Mouse (Mus musculus) hindbrain, embryonic 15.5 days (tissue): ENCODE results near the gene Tmem82. TPM values are rescaled to one million over a fixed set of nuclear protein-coding genes. Genes with fewer than 3 reads are reported as not detected.
A peak's percentile ranks its signal among the peaks of the same experiment; 100 is the strongest.

ENCODE experiments used
- ATAC-seq: fragments of 200-750 bp; cut with Nextera tagmentation; 2 replicates; pipeline ENCODE4 v1.8.0; 2017; ENCODE audit warnings: low read depth, moderate number of reproducible peaks, moderate TSS enrichment; ENCODE audit not compliant: low FRiP score
- H3K27ac ChIP-seq: fragments of 300-500 bp; sonication (generic); replicated peaks from 2 replicates; pipeline ENCODE4 v1.5.1; 2015; ENCODE audit warnings: mild to moderate bottlenecking, inconsistent platforms
- H3K27me3 ChIP-seq: fragments of 300-500 bp; sonication (generic); 2 replicates; pipeline ENCODE4 v1.6.1; 2015; ENCODE audit warnings: control low read depth, inconsistent platforms
- H3K36me3 ChIP-seq: fragments of 300-500 bp; sonication (generic); 2 replicates; pipeline ENCODE4 v1.6.1; 2015; ENCODE audit warnings: control low read depth, inconsistent platforms
- H3K4me1 ChIP-seq: fragments of 300-500 bp; sonication (generic); replicated peaks from 2 replicates; pipeline ENCODE4 v1.6.1; 2015; ENCODE audit warnings: control low read depth, inconsistent platforms
- H3K4me2 ChIP-seq: fragments of 300-500 bp; sonication (generic); 2 replicates; pipeline ENCODE4 v1.6.1; 2015; ENCODE audit warnings: moderate library complexity, mild to moderate bottlenecking, inconsistent platforms
- H3K4me3 ChIP-seq: fragments of 300-500 bp; sonication (generic); 2 replicates; pipeline ENCODE4 v1.5.1; 2015; ENCODE audit warnings: mild to moderate bottlenecking, inconsistent platforms
- H3K9ac ChIP-seq: fragments of 300-500 bp; sonication (generic); 2 replicates; pipeline ENCODE4 v1.6.1; 2015; ENCODE audit warnings: inconsistent platforms
- H3K9me3 ChIP-seq: fragments of 300-500 bp; sonication (generic); 2 replicates; pipeline ENCODE4 v1.6.1; 2016; ENCODE audit warnings: control low read depth, inconsistent platforms
- WGBS: fragments of 180-500 bp; shearing (Covaris S2); methylation state at CpG from one replicate; pipeline ENCODE4 v1.1.7; 2015; 5-methylcytosine and 5-hydroxymethylcytosine counted together
- polyA plus RNA-seq: library from polyadenylated mRNA; unstranded; fragments of >200 nt; fragmentation: Nextera tagmentation; extraction: Ambion mirVana; gene quantifications from 2 replicates; pipeline ENCODE4 v1.2.1, GENCODE M21; 2015

The Tmem82 gene
- polyA plus RNA-seq, 1 experiment from 2014 or later, result 0.36 TPM

- no peak for ATAC-seq
- Histone ChIP-seq H3K4me3 (no peak overlapping the region), H3K4me2 (no peak overlapping the region), H3K36me3 (no peaks in the 10 kb centered on the region), H3K27ac (no peak overlapping the region), H3K4me1 (peaks cover 16% of the 10 kb centered on the region), H3K9me3 (no peaks in the 10 kb centered on the region), H3K27me3 (no peaks in the 10 kb centered on the region), H3K9ac (no peak overlapping the region)
- 87% methylated on average over 4 of the region's 4 CpGs for WGBS
Observed at GRCm38 (mm10) chr4:141603921-141604320, 14.5 kb downstream of the Tmem82 start.

DNA sequence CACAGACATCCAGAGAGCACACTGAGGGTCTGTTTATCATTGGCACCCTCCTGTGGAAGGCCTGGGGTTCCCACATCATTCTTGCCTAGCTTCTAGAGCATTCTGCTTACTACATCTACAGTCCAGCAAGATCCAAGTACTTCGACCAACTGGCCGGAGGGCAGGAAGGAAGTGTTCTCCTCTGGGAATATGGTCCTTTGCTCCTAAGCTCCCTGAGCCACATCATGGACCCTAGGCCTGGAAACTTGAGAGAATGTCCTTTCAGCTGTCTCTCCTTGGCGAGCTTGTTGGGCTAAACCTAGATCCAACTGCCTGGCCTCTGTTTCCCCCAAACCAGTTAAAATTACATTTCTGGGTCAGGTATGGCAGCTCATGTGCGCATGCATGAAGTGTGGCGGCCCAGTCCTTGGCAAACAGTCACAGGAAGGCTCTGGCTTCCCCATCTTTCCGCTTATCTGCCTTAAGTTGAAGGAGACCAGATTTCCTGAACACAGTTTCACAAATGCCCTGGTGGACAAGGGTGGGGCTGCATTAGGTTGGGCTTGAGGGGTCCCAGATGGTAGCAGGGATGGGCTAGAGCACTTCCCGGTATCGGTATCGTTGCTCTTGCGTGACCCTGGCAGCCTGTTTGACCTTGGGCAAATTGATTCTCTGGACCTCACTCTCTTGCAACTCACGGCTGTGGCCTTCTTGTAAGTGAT lies 15.8 kb downstream of the Tmem82 start:
- H3K4me1 ChIP-seq, result peaks cover 28% of the 10 kb centered on the region
- no peak overlapping the region for H3K9ac ChIP-seq
- no peak overlapping the region for H3K27ac ChIP-seq
- H3K9me3 ChIP-seq, result no peaks in the 10 kb centered on the region
- WGBS, result 83% methylated on average over 11 of the region's 11 CpGs
- H3K4me2 ChIP-seq, result no peak overlapping the region
- no peak for ATAC-seq
- H3K27me3 ChIP-seq, result no peaks in the 10 kb centered on the region
- H3K36me3 ChIP-seq, result no peaks in the 10 kb centered on the region
- H3K4me3 ChIP-seq, result no peak overlapping the region

DNA sequence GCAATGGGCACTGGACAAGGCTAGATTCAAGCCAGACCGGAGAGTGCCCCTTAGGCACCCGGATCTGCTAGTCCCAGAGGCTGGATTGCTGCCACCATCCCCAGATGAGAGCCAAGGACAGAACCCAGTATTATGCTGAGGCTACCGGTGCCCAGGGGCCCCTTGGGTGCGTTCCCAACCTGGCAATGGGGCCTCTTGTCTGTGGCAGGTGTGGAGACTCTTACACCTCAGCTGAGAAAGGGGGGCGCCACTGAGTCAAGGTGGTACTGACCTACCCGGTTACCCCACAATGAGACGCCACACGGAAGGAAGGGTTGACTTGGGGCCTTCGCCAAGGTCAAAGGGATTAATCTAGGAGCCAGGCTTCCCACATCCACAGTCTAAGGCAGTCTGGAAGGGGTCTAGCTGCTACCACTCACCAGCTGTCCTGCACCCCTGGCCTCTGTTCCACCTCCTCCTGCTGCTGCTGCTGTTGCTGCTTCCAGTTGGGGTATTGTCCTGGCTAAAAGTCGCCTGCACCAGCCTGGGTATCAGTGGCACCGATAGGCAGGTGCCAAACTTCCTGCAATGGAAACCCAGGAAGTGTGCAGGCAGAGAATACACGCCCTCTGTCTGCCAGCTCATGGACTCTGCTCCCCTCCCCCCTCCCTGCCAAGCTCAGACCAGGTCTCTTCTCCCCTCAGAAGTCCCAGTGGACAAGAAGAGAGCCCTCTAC lies 17.1 kb downstream of the Tmem82 start:
- WGBS, result 68% methylated on average over 12 of the region's 12 CpGs
- H3K4me3 ChIP-seq, result no peak overlapping the region
- no peak overlapping the region for H3K4me2 ChIP-seq
- ATAC-seq, result no peak
- no peaks in the 10 kb centered on the region for H3K9me3 ChIP-seq
- no peaks in the 10 kb centered on the region for H3K36me3 ChIP-seq
- H3K4me1 ChIP-seq, result peaks cover 29% of the 10 kb centered on the region
- H3K27me3 ChIP-seq, result no peaks in the 10 kb centered on the region
- no peak overlapping the region for H3K9ac ChIP-seq
- H3K27ac ChIP-seq, result no peak overlapping the region

DNA sequence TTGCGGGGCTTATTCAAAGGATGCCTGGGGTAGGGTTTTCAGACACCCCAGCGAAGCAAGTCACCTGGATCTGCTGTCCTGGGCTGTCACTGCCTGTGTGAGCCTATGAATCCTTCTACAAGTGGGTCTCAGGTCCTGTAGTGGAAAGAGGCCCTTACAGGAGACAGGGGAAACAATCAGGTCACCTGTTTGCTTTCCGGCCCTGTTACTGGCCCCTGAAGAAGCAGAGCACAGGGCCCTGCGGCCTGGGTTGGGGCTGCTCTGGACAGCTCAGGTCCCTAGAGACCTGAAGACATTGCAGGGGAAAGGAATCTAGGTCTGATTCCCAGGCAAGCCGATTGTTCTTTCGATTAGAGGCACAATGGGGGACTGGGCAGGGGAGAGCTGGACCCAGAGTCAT lies 18.1 kb downstream of the Tmem82 start:
- H3K9me3 ChIP-seq, result no peaks in the 10 kb centered on the region
- H3K4me2 ChIP-seq, result peak overlapping the region; percentile 93
- no peaks in the 10 kb centered on the region for H3K36me3 ChIP-seq
- WGBS, result 29% methylated on average over 6 of the region's 6 CpGs
- H3K4me3 ChIP-seq, result peak overlapping the region; percentile 72
- peaks cover 29% of the 10 kb centered on the region for H3K4me1 ChIP-seq
- H3K27ac ChIP-seq, result no peak overlapping the region
- no peaks in the 10 kb centered on the region for H3K27me3 ChIP-seq
- ATAC-seq, result peak; percentile 25; the same call in 1 of the 2 replicates
- no peak overlapping the region for H3K9ac ChIP-seq

DNA sequence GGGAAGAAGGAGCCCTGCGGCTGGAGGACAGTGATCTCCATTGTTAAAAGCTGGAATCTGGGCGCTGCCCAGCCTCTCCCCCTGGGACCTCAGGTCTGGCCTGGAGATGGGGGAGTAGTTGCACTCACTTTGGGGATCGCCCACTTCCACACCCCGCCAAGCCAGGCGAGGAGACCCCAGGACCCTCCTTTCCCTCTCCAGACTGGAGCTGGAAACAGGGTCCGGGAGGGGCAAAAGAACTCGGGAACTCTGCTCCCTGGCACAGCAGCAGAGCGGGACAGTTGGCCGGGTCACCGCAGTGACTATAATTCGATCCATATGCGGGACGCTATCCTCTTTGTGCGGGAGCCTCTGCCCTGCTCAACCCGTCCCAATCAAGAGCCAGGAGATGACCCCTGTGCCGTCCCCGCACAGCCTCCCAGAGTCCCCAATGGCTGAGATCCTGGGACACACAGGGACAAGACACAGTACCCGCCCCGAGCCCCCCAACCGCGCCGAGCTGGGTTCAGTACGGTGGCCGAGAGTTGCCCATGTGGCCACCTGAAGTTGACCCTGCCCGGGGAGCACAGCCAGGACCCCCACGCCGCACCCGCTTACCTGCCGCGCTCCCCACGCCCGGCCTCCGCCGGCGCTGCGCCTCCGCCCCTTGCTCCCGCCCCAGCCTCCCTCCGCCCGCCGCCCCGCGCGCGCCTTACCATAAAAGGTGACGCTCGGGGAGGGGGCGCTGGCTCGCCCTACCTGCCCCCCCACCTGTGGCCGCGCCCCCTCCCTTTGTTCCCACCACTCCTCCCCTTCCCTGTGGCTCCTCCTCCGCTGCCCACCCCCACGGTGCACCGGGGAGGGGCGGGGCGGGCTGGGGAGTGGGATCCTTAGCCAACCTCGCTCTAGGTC lies 18.9 kb downstream of the Tmem82 start:
- Histone ChIP-seq H3K27me3 (no peaks in the 10 kb centered on the region), H3K9ac (peak overlapping the region; percentile 67), H3K4me3 (peak overlapping the region; percentile 72), H3K27ac (peak overlapping the region; percentile 40), H3K9me3 (no peaks in the 10 kb centered on the region), H3K36me3 (no peaks in the 10 kb centered on the region), H3K4me2 (peak overlapping the region; percentile 93), H3K4me1 (peaks cover 29% of the 10 kb centered on the region)
- peak; percentile 29 for ATAC-seq
- WGBS, result under 1% methylated on average over 48 of the region's 57 CpGs

- 3% methylated on average over 9 of the region's 9 CpGs for WGBS
- ATAC-seq, result no peak
- Histone ChIP-seq H3K27ac (peak overlapping the region; percentile 45), H3K4me1 (peaks cover 29% of the 10 kb centered on the region), H3K36me3 (no peaks in the 10 kb centered on the region), H3K4me2 (peak overlapping the region; percentile 93), H3K9ac (peak overlapping the region; percentile 67), H3K4me3 (peak overlapping the region; percentile 72), H3K9me3 (no peaks in the 10 kb centered on the region), H3K27me3 (no peaks in the 10 kb centered on the region)
Observed at GRCm38 (mm10) chr4:141598894-141599250, 19.6 kb downstream of the Tmem82 start.

DNA sequence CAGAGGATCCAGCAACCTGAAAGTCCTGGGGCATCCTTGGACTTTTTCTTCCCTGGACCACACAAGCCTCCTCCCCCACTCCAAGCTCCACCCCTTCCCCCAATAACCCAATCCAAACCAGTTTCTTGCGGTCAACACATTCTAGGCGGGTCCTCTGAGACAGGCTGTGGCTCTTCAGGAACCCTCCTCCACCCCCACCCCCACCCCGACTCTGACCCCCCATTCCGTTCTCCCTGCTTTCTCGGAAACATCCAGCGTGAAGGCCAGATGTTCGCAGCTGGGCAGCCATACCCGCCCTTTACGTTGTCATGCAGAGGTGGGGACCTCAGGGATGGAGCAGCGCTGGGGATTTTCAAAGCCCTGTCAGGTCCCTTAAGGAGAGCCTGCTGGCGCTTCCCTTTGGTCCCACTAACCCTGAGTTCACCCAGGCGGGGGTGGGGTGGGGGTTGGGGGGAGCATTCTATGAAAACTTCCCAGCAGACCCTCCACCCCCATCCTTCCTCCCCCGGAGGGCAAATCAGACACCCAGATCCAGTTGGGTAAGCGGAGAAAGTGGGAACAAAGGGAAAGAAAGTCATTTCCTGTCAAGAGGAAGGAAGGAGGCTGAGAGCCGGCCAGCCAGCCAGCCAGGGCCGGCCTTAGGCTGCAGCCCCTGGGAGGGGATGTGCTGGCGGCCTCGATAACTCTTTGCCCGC lies 20.1 kb downstream of the Tmem82 start:
- H3K9ac ChIP-seq, result peak overlapping the region; percentile 67
- peak overlapping the region; percentile 45 for H3K27ac ChIP-seq
- 0 out of 2 replicates have a peak, but pooled peaks have one; percentile 7 for ATAC-seq
- peak overlapping the region; percentile 93 for H3K4me2 ChIP-seq
- H3K36me3 ChIP-seq, result 0 out of 2 replicates have a peak, but pooled peaks cover 2% of the 10 kb centered on the region
- no peaks in the 10 kb centered on the region for H3K27me3 ChIP-seq
- peak overlapping the region; percentile 72 for H3K4me3 ChIP-seq
- no peaks in the 10 kb centered on the region for H3K9me3 ChIP-seq
- peaks cover 29% of the 10 kb centered on the region for H3K4me1 ChIP-seq
- 2% methylated on average over 19 of the region's 19 CpGs for WGBS

GRCm38 (mm10) chr4:141596700-141597328 lies 21.6 kb downstream of the Tmem82 start:
- no peak for ATAC-seq
- Histone ChIP-seq H3K9me3 (no peaks in the 10 kb centered on the region), H3K9ac (no peak overlapping the region), H3K4me1 (peaks cover 29% of the 10 kb centered on the region), H3K27ac (no peak overlapping the region), H3K27me3 (no peaks in the 10 kb centered on the region), H3K4me3 (no peak overlapping the region), H3K36me3 (0 out of 2 replicates have a peak, but pooled peaks cover 6% of the 10 kb centered on the region), H3K4me2 (no peak overlapping the region)
- whole genome bisulfite sequencing, result 92% methylated on average over 8 of the region's 8 CpGs

GRCm38 (mm10) chr4:141595605-141596268 lies 22.7 kb downstream of the Tmem82 start:
- Histone ChIP-seq H3K27ac (no peak overlapping the region), H3K4me2 (no peak overlapping the region), H3K4me1 (peaks cover 29% of the 10 kb centered on the region), H3K9me3 (no peaks in the 10 kb centered on the region), H3K9ac (no peak overlapping the region), H3K36me3 (0 out of 2 replicates have a peak, but pooled peaks cover 6% of the 10 kb centered on the region), H3K4me3 (no peak overlapping the region), H3K27me3 (no peaks in the 10 kb centered on the region)
- ATAC-seq, result no peak
- WGBS, result 79% methylated on average over 9 of the region's 9 CpGs

- no peak overlapping the region for H3K9ac ChIP-seq
- no peak overlapping the region for H3K27ac ChIP-seq
- no peaks in the 10 kb centered on the region for H3K27me3 ChIP-seq
- no peak overlapping the region for H3K4me2 ChIP-seq
- H3K4me3 ChIP-seq, result no peak overlapping the region
- H3K4me1 ChIP-seq, result peaks cover 26% of the 10 kb centered on the region
- no peaks in the 10 kb centered on the region for H3K9me3 ChIP-seq
- no peak for ATAC-seq
- 93% methylated on average over 11 of the region's 11 CpGs for WGBS
- H3K36me3 ChIP-seq, result 0 out of 2 replicates have a peak, but pooled peaks cover 6% of the 10 kb centered on the region
Observed at GRCm38 (mm10) chr4:141595138-141595537, 23.3 kb downstream of the Tmem82 start.

DNA sequence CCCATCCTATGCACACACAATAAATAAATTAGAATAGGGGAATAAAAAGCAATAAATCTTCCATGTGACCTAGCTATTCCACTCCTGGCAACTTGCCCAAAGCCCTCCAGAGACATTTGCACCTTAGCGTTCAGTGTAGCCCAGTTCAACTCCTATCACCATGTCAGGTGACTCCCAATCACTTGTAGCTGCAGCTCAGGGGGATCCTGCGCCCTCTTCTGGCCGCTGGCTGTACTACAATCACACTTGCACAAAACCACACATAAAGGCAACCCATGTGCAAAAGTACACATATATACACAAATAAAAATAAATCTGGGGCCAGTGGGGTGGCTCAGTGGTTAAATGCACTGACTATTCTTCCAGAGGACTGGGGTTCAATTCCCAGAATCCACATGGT lies 26.9 kb downstream of the Tmem82 start:
- H3K27me3 ChIP-seq, result no peaks in the 10 kb centered on the region
- no peaks in the 10 kb centered on the region for H3K9me3 ChIP-seq
- WGBS, result 26% methylated on average over 3 of the region's 3 CpGs
- H3K9ac ChIP-seq, result no peak overlapping the region
- no peak overlapping the region for H3K4me3 ChIP-seq
- no peaks in the 10 kb centered on the region for H3K4me1 ChIP-seq
- no peak for ATAC-seq
- H3K27ac ChIP-seq, result no peak overlapping the region
- H3K36me3 ChIP-seq, result peaks cover 16% of the 10 kb centered on the region
- H3K4me2 ChIP-seq, result no peak overlapping the region
